Mouse (Mus musculus) bone marrow, adult 2 months (tissue): Measurements from ENCODE around the gene Tmem255a. TPM values are rescaled to one million over a fixed set of nuclear protein-coding genes. Genes with fewer than 3 reads are reported as not detected.

Experiments
- H3K27ac ChIP-seq: fragments of 200-500 bp; 2 replicates; pipeline ENCODE4 v1.5.1; 2012; ENCODE audit warnings: low read depth, mild to moderate bottlenecking, control low read depth, inconsistent platforms, low read length; ENCODE audit not compliant: control insufficient read depth, poor library complexity, insufficient read depth
- H3K4me1 ChIP-seq: fragments of 200-500 bp; 2 replicates; pipeline ENCODE4 v1.6.1; 2011; ENCODE audit warnings: low read length; ENCODE audit not compliant: control insufficient read depth, insufficient read depth
- H3K4me3 ChIP-seq: fragments of 200-500 bp; replicated peaks from 2 replicates; pipeline ENCODE3; 2011; ENCODE audit warnings: mild to moderate bottlenecking, low read depth, low read length, control low read depth; ENCODE audit not compliant: control insufficient read depth
- CTCF ChIP-seq: fragments of 200-500 bp; IDR thresholded peaks from 2 replicates; pipeline ENCODE4 v1.5.1; 2011; ENCODE audit warnings: low read length, control low read depth; ENCODE audit not compliant: control insufficient read depth, insufficient read depth
- POLR2A ChIP-seq: fragments of 200-500 bp; IDR thresholded peaks from 2 replicates; pipeline ENCODE4 v1.6.1; 2011; ENCODE audit warnings: low read depth, mild to moderate bottlenecking, control low read depth, low read length, borderline replicate concordance; ENCODE audit not compliant: control insufficient read depth
- WGBS: fragments of 180-500 bp; shearing (Covaris S2); methylation state at CpG from one replicate; pipeline ENCODE4 v1.1.7; 2018; 5-methylcytosine and 5-hydroxymethylcytosine counted together
- polyA plus RNA-seq: library from polyadenylated mRNA; stranded (reverse); fragments of >200 nt; gene quantifications from 2 replicates; pipeline ENCODE4 v1.2.4, GENCODE M21; 2011; ENCODE audit warnings: low replicate concordance; ENCODE audit not compliant: missing spikeins, insufficient read depth, insufficient read length

Tmem255a gene
- polyA plus RNA-seq, 1 experiment, result not detected

DNA sequence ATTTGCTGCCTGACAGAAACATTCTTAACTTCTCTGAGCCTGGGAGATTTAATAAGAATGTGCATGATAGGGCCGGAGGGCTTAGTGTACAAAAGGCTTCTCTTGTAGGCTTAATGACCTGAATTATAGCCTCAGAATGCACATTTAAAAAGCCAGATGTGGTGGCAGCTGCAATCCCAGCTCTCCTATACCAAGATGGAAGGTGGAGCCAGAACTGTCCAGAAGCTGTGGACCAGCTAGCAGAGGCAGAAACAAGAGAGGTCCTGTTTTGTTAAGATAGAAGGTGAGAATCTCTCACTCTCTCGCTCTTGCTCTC lies 34.6 kb downstream of the Tmem255a start:
- TF ChIP-seq POLR2A, result no peak
- TF ChIP-seq CTCF, result no peak
- Histone ChIP-seq H3K27ac (no peak overlapping the region), H3K4me1 (no peaks in the 10 kb centered on the region), H3K4me3 (no peak overlapping the region)
- 90% methylated on average over 2 of the region's 2 CpGs for WGBS

DNA sequence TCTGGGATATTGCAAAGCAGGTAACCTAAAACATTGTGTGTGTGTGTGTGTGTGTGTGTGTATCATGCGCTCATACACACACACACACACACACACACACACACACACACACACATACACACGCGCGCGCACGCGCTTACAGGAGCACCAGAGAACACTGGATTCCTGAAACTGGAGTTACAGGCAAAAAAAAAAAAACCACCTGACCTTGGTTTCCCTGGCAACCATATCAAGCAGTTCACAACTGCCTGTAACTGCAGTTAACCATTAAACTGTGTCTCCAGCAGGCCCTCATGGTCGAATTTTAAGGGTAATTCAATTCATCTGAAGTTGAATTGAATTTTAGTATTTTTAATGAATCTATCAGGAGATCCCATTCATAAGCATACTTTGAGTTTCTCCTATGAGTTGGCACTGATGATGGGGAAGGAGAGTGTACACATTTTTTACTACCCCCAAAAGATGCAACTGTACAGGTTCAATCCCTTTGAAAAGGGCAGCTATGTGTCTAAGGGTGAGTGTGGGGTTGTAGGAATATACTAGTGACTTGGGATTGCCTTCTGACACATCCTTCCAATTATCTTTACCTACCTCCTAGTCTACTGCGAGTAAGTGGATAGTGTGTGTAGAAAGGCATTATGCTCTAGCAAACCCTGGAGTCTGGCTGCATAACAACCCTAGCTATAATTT lies 35.1 kb downstream of the Tmem255a start:
- Histone ChIP-seq H3K27ac (no peak overlapping the region), H3K4me1 (no peaks in the 10 kb centered on the region), H3K4me3 (no peak overlapping the region)
- TF ChIP-seq CTCF (no peak), POLR2A (no peak)
- whole genome bisulfite sequencing, result 79% methylated on average over 9 of the region's 9 CpGs

- Histone ChIP-seq H3K4me1 (no peaks in the 10 kb centered on the region), H3K4me3 (no peak overlapping the region), H3K27ac (no peak overlapping the region)
- 41% methylated on average over 1 of the region's 1 CpGs for WGBS
- TF ChIP-seq POLR2A, result no peak
Measured at GRCm38 (mm10) chrX:38207392-38207791, 44.8 kb downstream of the Tmem255a start.

- TF ChIP-seq POLR2A (no peak), CTCF (no peak)
- 78% methylated on average over 2 of the region's 2 CpGs for WGBS
- H3K4me1 ChIP-seq, result no peaks in the 10 kb centered on the region
- H3K4me3 ChIP-seq, result no peak overlapping the region
- H3K27ac ChIP-seq, result no peak overlapping the region
Measured at GRCm38 (mm10) chrX:38201816-38202215, 50.4 kb downstream of the Tmem255a start.

DNA sequence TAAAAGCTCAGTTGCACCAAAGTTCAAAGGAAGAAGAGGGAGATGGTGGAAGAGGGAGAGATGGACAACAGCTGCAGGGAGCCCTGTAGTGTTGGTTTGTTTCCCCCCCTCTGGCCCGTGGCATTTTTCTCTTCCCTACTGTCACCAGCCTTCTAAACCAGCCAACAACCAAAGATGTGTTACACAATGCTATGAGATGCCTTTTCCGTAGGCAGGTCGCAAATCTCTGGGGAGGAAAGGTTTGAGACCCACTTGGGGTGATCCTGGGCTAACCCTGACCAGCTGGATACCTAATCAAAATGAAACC lies 61.8 kb downstream of the Tmem255a start:
- 19% methylated on average over 3 of the region's 3 CpGs for WGBS
- no peak for TF ChIP-seq POLR2A
- no peak for TF ChIP-seq CTCF
- Histone ChIP-seq H3K4me1 (no peaks in the 10 kb centered on the region), H3K4me3 (peak overlapping the region; percentile 87), H3K27ac (no peak overlapping the region)

- Histone ChIP-seq H3K4me1 (no peaks in the 10 kb centered on the region), H3K27ac (peak within 1 kb of the TSS; percentile 86), H3K4me3 (peak within 1 kb of the TSS; percentile 87)
- 12% methylated on average over 70 of the region's 72 CpGs for WGBS
- peak; percentile 72 for TF ChIP-seq CTCF
- peak; percentile 48; the same call in 1 of the 2 replicates for TF ChIP-seq POLR2A
Measured at GRCm38 (mm10) chrX:38189552-38190457, 62.4 kb downstream of the Tmem255a start, which contains the start of gene Zbtb33. Gene Zbtb33 (plus strand): TSS chrX:38189793.

DNA sequence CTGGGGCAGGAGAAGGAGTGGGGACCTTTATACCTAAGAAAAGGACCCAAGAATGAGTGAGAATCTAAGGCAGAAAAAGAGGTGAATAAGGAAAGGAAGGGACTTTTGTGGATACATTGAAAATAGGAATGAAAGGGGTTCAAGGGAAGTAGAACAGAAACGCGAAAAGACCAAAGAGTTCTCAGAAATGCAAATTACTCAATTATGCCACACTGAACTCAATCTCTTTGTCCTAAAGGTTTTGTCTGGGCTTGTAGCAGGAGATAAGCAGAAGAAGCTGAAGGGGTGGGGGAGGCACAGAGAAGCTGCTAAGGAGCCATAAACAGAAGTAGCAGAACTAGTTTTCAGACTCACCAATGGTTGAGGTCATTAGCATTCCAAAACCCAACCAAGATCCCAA lies 66.7 kb downstream of the Tmem255a start:
- H3K4me1 ChIP-seq, result no peaks in the 10 kb centered on the region
- no peak for TF ChIP-seq POLR2A
- no peak for TF ChIP-seq CTCF
- no peak overlapping the region for H3K4me3 ChIP-seq
- 54% methylated on average over 2 of the region's 2 CpGs for WGBS
- H3K27ac ChIP-seq, result no peak overlapping the region

GRCm38 (mm10) chrX:38181608-38182258 lies 70.5 kb downstream of the Tmem255a start:
- no peak overlapping the region for H3K27ac ChIP-seq
- no peak overlapping the region for H3K4me3 ChIP-seq
- WGBS, result 8% methylated on average over 13 of the region's 15 CpGs
- peak; percentile 38; the same call in 1 of the 2 replicates for TF ChIP-seq CTCF
- no peak for TF ChIP-seq POLR2A
- H3K4me1 ChIP-seq, result no peaks in the 10 kb centered on the region
